Mouse (Mus musculus) regulatory T cell (primary cell): ENCODE data around the gene Myl9.

Experiments used
- in situ Hi-C: fragments of 300-600 bp; cut with MboI, MseI; formaldehyde crosslinking; loops from one replicate; pipeline ENCODE4 v1.15.1; 2025; ENCODE audit warnings: high pct_unique_total_duplicates

The Myl9 gene

GRCm38 (mm10) chr2:156764022-156764421 is 11.2 kb upstream of the Myl9 start:
- in situ Hi-C loops, result no loop called here

GRCm38 (mm10) chr2:156764747-156765146 is 10.5 kb upstream of the Myl9 start:
- in situ Hi-C loops, result no loop called here

DNA sequence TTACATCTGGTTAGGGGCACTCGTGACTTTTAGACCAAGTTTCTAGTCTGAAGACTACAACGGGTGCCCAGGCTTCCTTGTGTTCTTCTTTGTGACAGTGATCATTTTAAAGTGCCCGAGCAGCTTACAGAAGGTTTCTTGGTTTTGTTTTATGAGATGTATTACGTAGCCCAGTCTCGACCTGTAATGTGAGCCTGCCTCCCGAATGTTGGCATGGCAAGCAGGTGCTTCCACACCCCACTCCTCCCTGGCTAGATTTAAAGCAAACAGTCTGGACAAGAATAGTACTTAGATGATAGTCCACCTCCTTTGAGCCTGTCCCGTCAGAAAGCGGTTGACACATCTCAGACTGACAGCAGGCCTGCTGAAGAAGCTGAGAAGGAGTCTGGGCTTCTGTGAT is 9.6 kb upstream of the Myl9 start:
- in situ Hi-C loops, result no loop called here

DNA sequence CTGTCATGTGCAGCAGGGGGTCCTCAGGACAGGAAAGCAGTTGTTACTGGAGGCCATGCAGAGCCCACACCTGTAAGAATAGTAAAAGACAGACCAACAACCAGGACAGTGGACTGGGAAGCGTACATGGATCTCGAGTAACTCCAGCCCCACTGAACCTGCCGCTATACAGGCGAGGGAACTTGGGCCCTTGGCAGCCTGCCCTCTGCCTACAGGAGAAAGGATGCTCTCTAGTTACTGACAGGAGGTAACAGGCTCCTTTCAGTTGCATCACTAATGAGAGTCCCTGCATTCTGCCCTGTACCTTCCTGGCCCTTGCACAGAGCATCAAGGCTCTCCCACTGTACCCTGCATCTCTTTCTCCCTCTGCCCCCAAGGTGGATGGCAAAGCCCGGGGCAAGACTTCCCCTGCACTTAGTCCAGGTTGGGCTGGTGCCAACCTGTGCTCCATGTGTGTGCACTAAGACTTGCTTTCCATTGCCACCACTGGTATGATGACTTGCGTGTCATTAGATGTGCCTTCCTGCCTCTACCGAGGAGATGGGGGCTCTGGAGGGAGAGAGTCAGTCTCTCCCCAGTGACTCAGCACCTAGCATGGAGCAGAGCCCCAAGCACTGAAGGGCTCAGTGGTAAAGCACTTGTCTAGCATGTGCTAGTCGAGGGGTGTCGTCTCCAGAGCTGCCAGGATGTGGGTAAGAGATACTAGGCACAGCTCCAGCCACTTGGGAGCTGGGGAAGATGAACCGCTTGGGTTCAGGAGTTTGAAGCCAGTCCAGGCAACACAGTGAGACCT is 8.8 kb upstream of the Myl9 start:
- in situ Hi-C loops, result no loop called here

GRCm38 (mm10) chr2:156767108-156767507 is 8.1 kb upstream of the Myl9 start:
- in situ Hi-C loops, result no loop called here

GRCm38 (mm10) chr2:156769274-156769673 is 5.9 kb upstream of the Myl9 start:
- in situ Hi-C loops, result no loop called here

DNA sequence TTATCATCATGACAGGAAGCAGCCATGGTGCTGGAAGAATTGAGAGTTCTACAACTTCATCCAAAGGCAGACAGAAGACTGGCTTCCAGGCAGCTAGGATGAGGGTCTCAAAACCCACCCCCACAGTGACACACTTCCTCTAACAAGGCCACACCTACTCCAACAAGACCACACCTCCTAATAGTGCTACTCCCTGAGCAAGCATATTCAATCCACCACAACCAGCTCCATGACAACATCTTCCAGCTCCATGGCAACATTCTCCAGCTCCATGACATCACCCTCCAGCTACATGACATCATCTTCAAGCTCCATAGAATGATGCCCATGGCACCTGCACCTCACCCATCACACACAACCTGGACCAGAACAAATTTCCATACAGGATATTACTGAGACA is 1.8 kb upstream of the Myl9 start:
- in situ Hi-C loops, result no loop called here

DNA sequence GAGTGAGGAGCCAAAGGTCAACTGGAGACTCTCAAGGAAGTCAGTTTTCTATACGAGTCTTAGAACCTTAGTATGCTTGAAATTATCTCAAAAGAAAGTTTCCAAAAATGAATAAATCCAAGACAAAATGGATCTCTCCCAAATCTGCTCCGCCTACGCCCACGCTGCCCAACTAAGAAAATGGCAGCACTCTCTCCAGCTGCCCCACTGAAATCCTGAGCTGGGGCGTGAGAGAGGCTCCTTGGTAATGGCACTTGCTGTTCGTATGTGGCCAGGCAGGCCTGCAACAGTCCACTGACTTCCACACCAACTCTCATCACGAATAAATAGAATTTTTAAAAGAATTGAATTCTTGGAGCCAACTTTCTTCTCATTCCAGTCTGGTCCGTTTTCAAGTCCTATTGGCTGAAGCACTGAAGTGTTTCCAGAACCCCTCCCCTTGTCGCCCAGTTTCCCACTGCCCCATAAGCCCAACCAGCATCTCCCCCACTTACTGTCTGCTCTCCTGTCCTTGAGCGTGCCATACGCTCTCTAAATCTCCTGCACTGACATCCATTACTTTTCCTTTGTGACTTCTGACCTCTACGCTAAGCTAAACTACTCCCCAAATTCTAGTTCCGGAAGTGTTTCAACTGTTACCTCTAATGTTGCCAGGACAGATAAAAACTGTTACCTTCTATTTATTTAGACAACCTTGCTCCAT is 1.0 kb upstream of the Myl9 start:
- in situ Hi-C loops, result no loop called here

DNA sequence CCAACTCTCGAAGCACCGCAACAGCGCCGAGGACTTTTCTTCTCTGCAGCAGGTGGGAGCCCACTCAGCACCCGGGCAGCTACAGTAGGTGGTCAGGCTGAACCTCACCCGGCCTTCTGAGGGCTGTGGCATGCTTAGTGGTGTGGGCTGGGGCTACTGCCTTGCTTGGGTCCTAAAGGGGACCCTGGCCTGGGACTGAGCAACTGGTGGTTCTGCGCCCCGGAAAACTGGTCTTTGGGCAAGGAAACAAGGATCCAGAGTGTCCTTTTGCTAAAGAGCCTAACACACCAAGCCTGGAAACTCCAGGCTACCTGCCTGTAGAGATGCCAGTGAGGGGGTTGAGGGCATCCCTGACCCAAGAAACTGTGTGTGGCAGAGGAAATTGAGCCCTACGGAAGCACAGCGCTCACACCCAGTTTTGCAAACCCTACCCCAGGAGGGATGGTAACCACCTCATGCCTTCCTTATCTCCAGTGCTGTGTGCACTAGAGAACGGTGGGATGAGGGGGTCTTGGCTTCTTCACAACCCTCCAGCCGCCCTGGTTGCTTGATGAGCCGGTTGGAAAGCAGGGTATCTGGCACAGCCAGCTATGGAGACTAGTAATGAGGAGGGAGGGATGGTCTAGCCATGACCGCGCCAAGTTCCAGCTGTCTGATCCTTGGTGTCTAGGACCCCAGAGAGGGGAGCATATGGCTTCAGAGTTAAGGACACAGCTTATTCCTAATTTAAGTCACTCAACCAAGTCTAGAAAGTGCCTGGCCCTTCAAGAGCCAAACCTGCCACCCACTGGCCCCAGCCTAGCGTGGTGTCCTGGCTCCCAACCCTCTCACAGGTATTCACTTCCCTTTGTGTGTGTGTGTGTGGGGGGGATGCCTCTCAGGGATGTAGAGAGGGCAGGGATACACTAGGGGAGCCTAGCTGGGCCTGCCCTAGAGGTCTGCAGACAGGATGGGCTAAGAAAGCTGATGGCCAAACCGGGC is 525 bp downstream of the Myl9 start:
- in situ Hi-C loops, result no loop called here

DNA sequence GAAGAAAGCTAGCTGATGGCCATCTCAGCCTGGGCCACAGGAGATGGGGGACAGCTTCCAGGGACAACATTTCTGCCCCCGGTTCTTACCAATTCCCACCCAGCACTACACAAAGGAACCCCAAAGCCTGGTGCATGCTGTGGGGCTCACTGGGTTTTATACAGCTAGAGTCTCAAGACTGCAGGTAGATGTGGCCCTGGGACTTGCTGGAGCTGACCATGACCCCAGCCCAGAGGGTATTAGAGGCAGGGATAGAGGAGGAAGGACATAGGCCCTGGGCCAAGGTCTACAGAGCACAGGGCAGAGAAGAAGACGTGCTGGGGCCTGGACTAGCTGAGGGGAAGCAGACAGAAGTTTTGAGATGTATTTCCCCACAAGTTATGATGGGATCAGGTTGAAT is 1.7 kb downstream of the Myl9 start:
- in situ Hi-C loops, result no loop called here

DNA sequence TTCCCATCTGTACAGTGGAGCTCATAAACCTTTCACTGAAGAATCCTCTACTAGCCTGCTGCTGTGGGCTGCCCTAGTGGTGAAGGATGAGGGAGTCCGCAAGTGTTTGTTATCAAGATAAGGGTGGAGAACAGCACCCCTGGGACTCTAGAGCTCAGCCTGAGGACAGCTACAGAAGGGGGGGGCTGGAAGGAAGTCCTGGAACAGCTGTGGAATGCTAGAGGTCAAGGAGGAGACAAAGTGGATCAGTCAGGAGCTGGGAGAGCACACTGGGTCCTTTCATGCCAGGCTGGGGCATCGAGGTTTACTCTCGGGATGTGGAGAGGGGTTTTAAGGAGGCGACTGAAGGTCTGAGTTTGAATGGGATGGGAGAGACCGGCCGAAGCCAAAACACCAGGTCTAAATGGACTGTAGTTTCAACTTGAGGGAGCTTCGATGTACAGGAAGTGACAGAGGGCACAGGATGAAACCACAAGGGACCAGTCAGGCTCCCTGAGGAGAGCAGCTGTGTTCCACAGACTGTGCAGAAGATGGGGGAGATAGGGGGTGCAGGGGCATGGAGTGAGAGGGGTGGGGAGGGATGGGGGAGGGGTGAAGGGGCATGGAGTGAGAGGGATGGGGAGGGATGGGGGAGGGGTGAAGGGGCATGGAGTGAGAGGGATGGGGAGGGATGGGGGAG is 2.2 kb downstream of the Myl9 start:
- in situ Hi-C loops, result no loop called here

DNA sequence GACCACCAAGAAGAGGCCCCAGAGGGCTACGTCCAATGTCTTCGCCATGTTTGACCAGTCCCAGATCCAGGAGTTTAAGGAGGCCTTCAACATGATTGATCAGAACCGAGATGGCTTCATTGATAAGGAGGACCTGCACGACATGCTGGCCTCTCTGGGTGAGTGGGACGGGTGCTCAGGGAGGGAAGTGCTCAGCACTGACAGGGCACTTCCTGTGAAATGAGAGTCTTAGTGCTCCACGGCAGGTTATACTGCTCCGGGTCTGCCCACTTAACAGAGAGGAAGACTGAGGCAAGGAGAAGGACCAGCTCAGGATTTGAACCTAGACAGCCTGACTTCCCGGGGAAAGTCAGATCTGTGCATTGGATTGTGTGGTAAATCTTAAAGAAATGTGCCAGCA is 3.4 kb downstream of the Myl9 start:
- in situ Hi-C loops, result no loop called here

GRCm38 (mm10) chr2:156779036-156779435 is 3.8 kb downstream of the Myl9 start:
- in situ Hi-C loops, result no loop called here

GRCm38 (mm10) chr2:156779488-156779887 is 4.3 kb downstream of the Myl9 start:
- in situ Hi-C loops, result no loop called here

DNA sequence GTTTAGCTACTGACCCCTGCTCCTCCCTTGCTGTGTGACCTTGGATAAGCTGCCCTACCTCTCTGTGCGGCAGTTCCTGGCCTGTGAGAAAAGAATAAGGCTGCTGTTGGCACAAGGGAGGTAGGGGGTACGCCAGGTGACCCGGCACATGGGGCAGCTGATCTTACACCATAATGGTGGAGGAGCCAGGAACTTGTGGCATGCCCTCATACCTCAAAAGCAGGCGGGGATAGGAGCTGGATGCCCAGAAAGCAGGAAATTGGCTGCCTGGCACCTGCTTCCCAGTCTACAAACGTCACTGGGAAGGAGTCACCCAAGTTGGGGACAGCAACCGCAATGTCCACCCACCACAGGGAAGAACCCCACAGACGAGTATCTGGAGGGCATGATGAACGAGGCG is 4.9 kb downstream of the Myl9 start:
- in situ Hi-C loops, result no loop called here

GRCm38 (mm10) chr2:156780752-156781151 is 5.5 kb downstream of the Myl9 start:
- in situ Hi-C loops, result no loop called here

DNA sequence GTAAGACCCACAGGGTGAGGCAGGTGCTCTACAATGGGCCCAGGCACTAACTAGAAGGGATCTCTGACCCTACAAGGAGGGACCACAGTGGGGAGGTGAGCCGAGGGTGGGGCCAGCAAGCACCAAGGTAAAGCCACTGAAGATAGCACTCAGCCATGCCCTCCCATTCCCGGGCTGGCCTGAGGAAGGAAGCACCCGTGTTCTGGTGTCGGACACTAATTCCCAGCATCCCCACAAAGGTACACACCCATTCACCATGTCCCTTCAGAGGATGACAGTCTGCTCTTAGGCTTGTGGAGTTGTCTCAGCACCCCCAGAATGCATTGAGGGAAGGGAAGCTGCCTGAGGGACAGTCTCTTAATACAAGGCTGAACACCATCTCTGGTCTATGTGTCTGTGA is 6.1 kb downstream of the Myl9 start:
- in situ Hi-C loops, result no loop called here

GRCm38 (mm10) chr2:156781836-156782480 is 6.7 kb downstream of the Myl9 start:
- in situ Hi-C loops, result no loop called here

DNA sequence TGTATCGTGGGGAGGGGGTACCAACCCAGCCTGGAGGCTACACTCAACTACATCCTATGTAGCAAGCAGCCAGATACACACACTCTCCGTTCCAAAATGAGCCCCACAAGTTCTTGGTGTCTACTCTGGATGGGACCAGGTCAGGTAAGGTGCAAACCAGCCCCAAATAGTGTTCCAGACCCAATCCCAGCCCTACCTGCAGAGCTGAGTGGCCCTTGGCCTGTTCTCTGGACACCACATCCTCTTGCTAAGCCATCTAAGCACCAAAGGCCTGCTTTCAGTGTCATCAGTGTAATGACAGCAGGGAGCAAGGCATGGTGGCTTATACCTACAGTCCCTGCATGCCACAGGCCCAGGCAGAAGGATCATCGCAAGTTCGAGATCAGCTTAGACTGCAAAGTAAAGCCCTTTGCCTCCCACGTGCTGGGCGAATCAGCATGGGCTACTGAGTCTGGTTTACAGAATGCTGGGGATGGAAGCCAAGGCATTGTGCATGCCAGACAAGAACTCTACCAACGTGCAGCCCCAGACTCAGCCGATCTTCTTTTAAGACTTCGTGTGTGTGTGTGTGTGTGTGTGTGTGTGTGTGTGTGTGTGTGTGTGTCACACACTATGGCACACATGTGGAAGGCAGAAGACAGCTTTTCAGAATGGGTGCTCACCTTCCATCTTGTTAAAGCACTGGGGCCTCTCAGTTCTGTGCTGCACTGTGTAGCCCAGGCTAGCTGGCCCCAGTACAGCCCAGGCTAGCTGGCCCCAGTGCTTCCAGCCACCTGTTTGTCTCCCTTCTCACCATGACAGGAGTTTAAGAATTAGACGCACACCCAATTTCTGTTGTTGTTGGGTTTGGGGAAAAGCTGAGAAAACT is 7.5 kb downstream of the Myl9 start:
- in situ Hi-C loops, result no loop called here

GRCm38 (mm10) chr2:156783349-156783728 is 8.1 kb downstream of the Myl9 start:
- in situ Hi-C loops, result no loop called here
